Mouse (Mus musculus) heart, adult 2 months (tissue): ENCODE results near the gene Eps8l1. TPM values are rescaled to one million over a fixed set of nuclear protein-coding genes. Genes with fewer than 3 reads are reported as not detected.

Experiments used
- DNase-seq, 2 experiments: peaks; one replicate each; pipeline ENCODE4 v3.0.0; 2021
- H3K27ac ChIP-seq: fragments of 200-600 bp; 2 replicates; pipeline ENCODE4 v1.8.1; 2022
- H3K27me3 ChIP-seq: fragments of 200-500 bp; 2 replicates; pipeline ENCODE4 v1.6.1; 2012; ENCODE audit warnings: mild to moderate bottlenecking, low read length, inconsistent platforms, mixed read lengths; ENCODE audit not compliant: control insufficient read depth, insufficient read depth
- H3K36me3 ChIP-seq: fragments of 200-500 bp; 2 replicates; pipeline ENCODE4 v1.6.1; 2012; ENCODE audit warnings: low read length, inconsistent platforms; ENCODE audit not compliant: control insufficient read depth, insufficient read depth
- H3K4me1 ChIP-seq: fragments of 200-500 bp; 2 replicates; pipeline ENCODE4 v1.6.1; 2011; ENCODE audit warnings: low read length; ENCODE audit not compliant: control insufficient read depth, insufficient read depth
- H3K4me3 ChIP-seq: fragments of 200-600 bp; 2 replicates; pipeline ENCODE4 v1.8.1; 2022
- H3K79me2 ChIP-seq: fragments of 200-500 bp; replicated peaks from 2 replicates; pipeline ENCODE4 v1.6.1; 2012; ENCODE audit warnings: mild to moderate bottlenecking, inconsistent platforms, low read length, moderate library complexity, mixed read lengths; ENCODE audit not compliant: control insufficient read depth, insufficient read depth
- H3K9ac ChIP-seq: fragments of 200-500 bp; 2 replicates; pipeline ENCODE4 v1.6.1; 2012; ENCODE audit warnings: low read depth, mild to moderate bottlenecking, control low read depth, inconsistent platforms, low read length, mixed read lengths
- CTCF ChIP-seq: fragments of 200-600 bp; IDR thresholded peaks from 2 replicates; pipeline ENCODE4 v1.8.1; 2022; ENCODE audit warnings: antibody characterized with exemption, mild to moderate bottlenecking, moderate library complexity
- EP300 ChIP-seq: fragments of 200-500 bp; IDR thresholded peaks from 2 replicates; pipeline ENCODE4 v1.6.1; 2011; ENCODE audit warnings: low read depth, low read length, control low read depth; ENCODE audit not compliant: insufficient read depth
- POLR2A ChIP-seq: fragments of 200-500 bp; IDR thresholded peaks from 2 replicates; pipeline ENCODE4 v1.6.1; 2011; ENCODE audit warnings: mild to moderate bottlenecking, low read depth, low read length, control low read depth; ENCODE audit not compliant: insufficient read depth
- WGBS: fragments of 180-500 bp; shearing (Covaris S2); methylation state at CpG from one replicate; pipeline ENCODE4 v1.1.7; 2018; 5-methylcytosine and 5-hydroxymethylcytosine counted together
- intact Hi-C: fragments of 180-260 bp; cut with DNase I; formaldehyde crosslinking; loops from one replicate; pipeline ENCODE4 v1.15.1; 2025
- polyA plus RNA-seq: library from polyadenylated mRNA; depleted of rRNA; stranded (reverse); fragments of >200 nt; gene quantifications from 2 replicates; pipeline ENCODE4 v1.2.3, GENCODE M21; 2012
- total RNA-seq, 2 experiments: library from RNA; stranded (reverse); gene quantifications; 2 replicates each; pipeline ENCODE4 v1.2.3; 2021

The Eps8l1 gene
- total and polyA plus RNA-seq, 3 experiments: 0.74 to 3.5 (median 3.3) TPM

GRCm38 (mm10) chr7:4496468-4496867 lies 36.0 kb downstream of the Eps8l1 start:
- DNase-seq: no peak
- Histone ChIP-seq H3K4me1 (peaks cover 42% of the 10 kb centered on the region), H3K9ac (no peak overlapping the region), H3K27me3 (no peaks in the 10 kb centered on the region), H3K36me3 (peaks cover 6% of the 10 kb centered on the region), H3K79me2 (peaks cover 7% of the 10 kb centered on the region), H3K27ac (no peak overlapping the region), H3K4me3 (no peak overlapping the region)
- intact Hi-C loops: loop anchor here (10.0 kb wide), 1 partner anchor 1202 kb away; no protein-coding TSS in a partner anchor
- 88% methylated on average over 3 of the region's 3 CpGs for WGBS
- TF ChIP-seq EP300: no peak
- no peak for TF ChIP-seq POLR2A
- no peak for TF ChIP-seq CTCF

- Histone ChIP-seq H3K4me1 (peaks cover 37% of the 10 kb centered on the region), H3K27ac (peak overlapping the region; percentile 97), H3K9ac (0 out of 2 replicates have a peak overlapping the region, but pooled peaks have one; percentile 1), H3K79me2 (peaks cover 7% of the 10 kb centered on the region), H3K27me3 (no peaks in the 10 kb centered on the region), H3K36me3 (peaks cover 6% of the 10 kb centered on the region), H3K4me3 (no peak overlapping the region)
- intact Hi-C loops: loop anchor here (10.0 kb wide), 1 partner anchor 1203 kb away; no protein-coding TSS in a partner anchor
- DNase-seq: no peak
- 72% methylated on average over 9 of the region's 9 CpGs for WGBS
- TF ChIP-seq CTCF (no peak), POLR2A (no peak), EP300 (no peak)
Observed at GRCm38 (mm10) chr7:4497271-4497903, 36.9 kb downstream of the Eps8l1 start.

GRCm38 (mm10) chr7:4498251-4498650 lies 37.8 kb downstream of the Eps8l1 start:
- no peaks in the 10 kb centered on the region for H3K27me3 ChIP-seq
- peaks cover 29% of the 10 kb centered on the region for H3K4me1 ChIP-seq
- TF ChIP-seq POLR2A (peak; percentile 33; the same call in 1 of the 2 replicates), EP300 (peak; percentile 89; the same call in 1 of the 2 replicates), CTCF (no peak)
- peak overlapping the region; percentile 97 for H3K27ac ChIP-seq
- peak overlapping the region; percentile 18; the same call in 1 of the 2 replicates for H3K4me3 ChIP-seq
- WGBS: 8% methylated on average over 9 of the region's 9 CpGs
- peak overlapping the region; percentile 10; the same call in 1 of the 2 replicates for H3K9ac ChIP-seq
- intact Hi-C loops: loop anchor here (2.0 to 10.0 kb wide), 2 partner anchors 19 to 1203 kb away; no protein-coding TSS in a partner anchor
- DNase-seq: peak; percentile 79 to 87
- H3K79me2 ChIP-seq: peaks cover 7% of the 10 kb centered on the region
- H3K36me3 ChIP-seq: peaks cover 6% of the 10 kb centered on the region

- peak overlapping the region; percentile 18 for H3K4me3 ChIP-seq
- H3K9ac ChIP-seq: peak overlapping the region; percentile 50
- H3K27me3 ChIP-seq: no peaks in the 10 kb centered on the region
Observed at GRCm38 (mm10) chr7:4499034-4499433, 38.6 kb downstream of the Eps8l1 start.

GRCm38 (mm10) chr7:4500892-4501471 lies 40.5 kb downstream of the Eps8l1 start:
- TF ChIP-seq EP300 (no peak), POLR2A (no peak), CTCF (no peak)
- WGBS: 1% methylated on average over 52 of the region's 52 CpGs
- peaks cover 7% of the 10 kb centered on the region for H3K79me2 ChIP-seq
- H3K27ac ChIP-seq: peak overlapping the region; percentile 97
- peaks cover 29% of the 10 kb centered on the region for H3K4me1 ChIP-seq
- H3K36me3 ChIP-seq: peaks cover 6% of the 10 kb centered on the region
- intact Hi-C loops: loop anchor here (5.0 to 10.0 kb wide), 3 partner anchors 54 to 414 kb away; partner anchors contain the start of genes Leng8, Rdh13 and Zfp628
- H3K27me3 ChIP-seq: no peaks in the 10 kb centered on the region
- H3K9ac ChIP-seq: peak overlapping the region; percentile 92
- peak overlapping the region; percentile 89 for H3K4me3 ChIP-seq
- DNase-seq: peak; percentile 68 to 73

More at GRCm38 (mm10) chr7:4499034-4499433, 38.6 kb downstream of the Eps8l1 start:
- Histone ChIP-seq H3K36me3 (peaks cover 6% of the 10 kb centered on the region), H3K27ac (peak overlapping the region; percentile 97), H3K79me2 (peaks cover 7% of the 10 kb centered on the region), H3K4me1 (peaks cover 28% of the 10 kb centered on the region)
- intact Hi-C loops: loop anchor here (2.0 to 10.0 kb wide), 2 partner anchors 20 to 1204 kb away; no protein-coding TSS in a partner anchor
- WGBS: 44% methylated on average over 4 of the region's 4 CpGs
- TF ChIP-seq EP300 (no peak), POLR2A (no peak), CTCF (no peak)
- DNase-seq: no peak
